Mouse (Mus musculus) hindbrain, embryonic 10.5 days (tissue): Measurements from ENCODE around the gene Akap3. TPM values are rescaled to one million over a fixed set of nuclear protein-coding genes. Genes with fewer than 3 reads are reported as not detected.

Experiments
- DNase-seq: peaks from one replicate; pipeline ENCODE4 v3.0.0-alpha.2; 2017; ENCODE audit warnings: low spot score
- H3K27ac ChIP-seq: fragments of 300-500 bp; sonication (generic); 2 replicates; pipeline ENCODE4 v1.5.1; 2016; ENCODE audit warnings: mild to moderate bottlenecking, moderate library complexity
- H3K27me3 ChIP-seq: fragments of 300-500 bp; sonication (generic); 2 replicates; pipeline ENCODE4 v1.6.1; 2016; ENCODE audit warnings: mild to moderate bottlenecking; ENCODE audit not compliant: poor library complexity, insufficient read depth, severe bottlenecking
- H3K36me3 ChIP-seq: fragments of 300-500 bp; sonication (generic); 2 replicates; pipeline ENCODE4 v1.6.1; 2016; ENCODE audit warnings: mild to moderate bottlenecking, moderate library complexity
- H3K4me1 ChIP-seq: fragments of 300-500 bp; sonication (generic); replicated peaks from 2 replicates; pipeline ENCODE4 v1.6.1; 2016; ENCODE audit warnings: mild to moderate bottlenecking
- H3K4me3 ChIP-seq: fragments of 300-500 bp; sonication (generic); 2 replicates; pipeline ENCODE4 v1.5.1; 2016; ENCODE audit warnings: mild to moderate bottlenecking, moderate library complexity
- H3K9me3 ChIP-seq: fragments of 300-500 bp; sonication (generic); 2 replicates; pipeline ENCODE4 v1.6.1; 2016; ENCODE audit warnings: mild to moderate bottlenecking, moderate library complexity
- WGBS: fragments of 180-500 bp; shearing (Covaris S2); methylation state at CpG from one replicate; pipeline ENCODE4 v1.1.7; 2016; 5-methylcytosine and 5-hydroxymethylcytosine counted together
- polyA plus RNA-seq: library from polyadenylated mRNA; unstranded; fragments of >200 nt; fragmentation: Nextera tagmentation; extraction: Ambion mirVana; gene quantifications from 2 replicates; pipeline ENCODE4 v1.2.1, GENCODE M21; 2016

The Akap3 gene
- polyA plus RNA-seq, result 0.24 TPM in 1 of 2 replicates, not detected in the other

GRCm38 (mm10) chr6:126852881-126853280 lies at the start of gene Akap3:
Gene Akap3 (plus strand): TSS chr6:126853098.
- no peak for DNase-seq
- Histone ChIP-seq H3K4me1 (peaks cover 10% of the 10 kb centered on the region), H3K27me3 (no peaks in the 10 kb centered on the region), H3K36me3 (no peaks in the 10 kb centered on the region), H3K27ac (no peak within 1 kb of the TSS), H3K4me3 (no peak within 1 kb of the TSS), H3K9me3 (no peaks in the 10 kb centered on the region)

GRCm38 (mm10) chr6:126806783-126807182 lies 46.1 kb upstream of the Akap3 start:
- Histone ChIP-seq H3K4me1 (peaks cover 5% of the 10 kb centered on the region; the same call in 1 of the 2 replicates), H3K4me3 (no peak overlapping the region), H3K27ac (no peak overlapping the region), H3K27me3 (no peaks in the 10 kb centered on the region; the same call in 1 of the 2 replicates), H3K9me3 (no peaks in the 10 kb centered on the region), H3K36me3 (no peaks in the 10 kb centered on the region)
- no peak for DNase-seq
- 81% methylated on average over 3 of the region's 3 CpGs for WGBS

- no peak overlapping the region for H3K27ac ChIP-seq
- no peak overlapping the region for H3K4me3 ChIP-seq
- WGBS, result 71% methylated on average over 4 of the region's 4 CpGs
- no peaks in the 10 kb centered on the region for H3K9me3 ChIP-seq
- peaks cover under 1% of the 10 kb centered on the region; the same call in 1 of the 2 replicates for H3K4me1 ChIP-seq
- no peaks in the 10 kb centered on the region for H3K27me3 ChIP-seq
- no peaks in the 10 kb centered on the region for H3K36me3 ChIP-seq
- no peak for DNase-seq
Measured at GRCm38 (mm10) chr6:126808134-126808533, 44.8 kb upstream of the Akap3 start.

GRCm38 (mm10) chr6:126808561-126808960 lies 44.3 kb upstream of the Akap3 start:
- Histone ChIP-seq H3K36me3 (no peaks in the 10 kb centered on the region), H3K27me3 (no peaks in the 10 kb centered on the region), H3K4me1 (no peaks in the 10 kb centered on the region), H3K4me3 (no peak overlapping the region), H3K9me3 (no peaks in the 10 kb centered on the region), H3K27ac (no peak overlapping the region)
- WGBS, result 88% methylated on average over 8 of the region's 8 CpGs
- no peak for DNase-seq

GRCm38 (mm10) chr6:126811481-126811880 lies 41.4 kb upstream of the Akap3 start:
- Histone ChIP-seq H3K27ac (no peak overlapping the region), H3K36me3 (no peaks in the 10 kb centered on the region), H3K4me3 (no peak overlapping the region), H3K4me1 (peaks cover 7% of the 10 kb centered on the region; the same call in 1 of the 2 replicates), H3K27me3 (no peaks in the 10 kb centered on the region), H3K9me3 (no peaks in the 10 kb centered on the region)
- WGBS, result 90% methylated on average over 4 of the region's 4 CpGs
- DNase-seq, result no peak

- DNase-seq, result no peak
- 68% methylated on average over 6 of the region's 6 CpGs for WGBS
Measured at GRCm38 (mm10) chr6:126815206-126815750, 37.6 kb upstream of the Akap3 start.

GRCm38 (mm10) chr6:126816338-126816737 lies 36.6 kb upstream of the Akap3 start:
- DNase-seq, result no peak
- Histone ChIP-seq H3K4me1 (peaks cover 7% of the 10 kb centered on the region; the same call in 1 of the 2 replicates), H3K27me3 (no peaks in the 10 kb centered on the region), H3K36me3 (peaks cover 24% of the 10 kb centered on the region), H3K9me3 (no peaks in the 10 kb centered on the region), H3K4me3 (no peak overlapping the region), H3K27ac (no peak overlapping the region; the same call in 1 of the 2 replicates)
- WGBS, result 94% methylated on average over 8 of the region's 8 CpGs

More at GRCm38 (mm10) chr6:126815206-126815750, 37.6 kb upstream of the Akap3 start:
- H3K4me1 ChIP-seq, result peaks cover 7% of the 10 kb centered on the region; the same call in 1 of the 2 replicates
- no peak overlapping the region for H3K4me3 ChIP-seq
- no peak overlapping the region for H3K27ac ChIP-seq
- no peaks in the 10 kb centered on the region for H3K9me3 ChIP-seq
- no peaks in the 10 kb centered on the region for H3K27me3 ChIP-seq
- H3K36me3 ChIP-seq, result peaks cover 13% of the 10 kb centered on the region

GRCm38 (mm10) chr6:126823087-126823486 lies 29.8 kb upstream of the Akap3 start:
- Histone ChIP-seq H3K4me1 (no peaks in the 10 kb centered on the region), H3K9me3 (no peaks in the 10 kb centered on the region), H3K36me3 (peaks cover 91% of the 10 kb centered on the region), H3K27me3 (no peaks in the 10 kb centered on the region), H3K27ac (no peak overlapping the region), H3K4me3 (no peak overlapping the region)
- 91% methylated on average over 3 of the region's 3 CpGs for WGBS
- no peak for DNase-seq

GRCm38 (mm10) chr6:126836628-126837027 lies 16.3 kb upstream of the Akap3 start:
- WGBS, result 90% methylated on average over 8 of the region's 8 CpGs
- no peak overlapping the region for H3K27ac ChIP-seq
- H3K27me3 ChIP-seq, result no peaks in the 10 kb centered on the region
- no peaks in the 10 kb centered on the region for H3K4me1 ChIP-seq
- DNase-seq, result no peak
- H3K36me3 ChIP-seq, result peaks cover 98% of the 10 kb centered on the region
- no peak overlapping the region for H3K4me3 ChIP-seq
- H3K9me3 ChIP-seq, result no peaks in the 10 kb centered on the region

- peak within 1 kb of the TSS; percentile 75 for H3K4me3 ChIP-seq
- 8% methylated on average over 46 of the region's 46 CpGs for WGBS
- peaks cover 16% of the 10 kb centered on the region for H3K4me1 ChIP-seq
- peaks cover 7% of the 10 kb centered on the region for H3K36me3 ChIP-seq
- peak within 1 kb of the TSS; percentile 87 for H3K27ac ChIP-seq
- H3K27me3 ChIP-seq, result no peaks in the 10 kb centered on the region
- no peaks in the 10 kb centered on the region for H3K9me3 ChIP-seq
- DNase-seq, result peak; percentile 94
Measured at GRCm38 (mm10) chr6:126848712-126849704, 3.9 kb upstream of the Akap3 start, which contains the start of gene Ndufa9. Gene Ndufa9 (minus strand): TSS chr6:126849136.

GRCm38 (mm10) chr6:126877118-126877517 lies 24.2 kb downstream of the Akap3 start:
- 87% methylated on average over 8 of the region's 8 CpGs for WGBS
- Histone ChIP-seq H3K4me1 (no peaks in the 10 kb centered on the region), H3K9me3 (no peaks in the 10 kb centered on the region), H3K36me3 (no peaks in the 10 kb centered on the region), H3K4me3 (no peak overlapping the region), H3K27me3 (no peaks in the 10 kb centered on the region), H3K27ac (no peak overlapping the region)
- DNase-seq, result no peak

- no peak overlapping the region for H3K4me3 ChIP-seq
Measured at GRCm38 (mm10) chr6:126907378-126907777, 54.5 kb downstream of the Akap3 start.

GRCm38 (mm10) chr6:126907876-126908275 lies 55.0 kb downstream of the Akap3 start:
- Histone ChIP-seq H3K27ac (no peak overlapping the region), H3K9me3 (no peaks in the 10 kb centered on the region), H3K4me3 (no peak overlapping the region), H3K4me1 (no peaks in the 10 kb centered on the region), H3K36me3 (no peaks in the 10 kb centered on the region), H3K27me3 (no peaks in the 10 kb centered on the region)
- 68% methylated on average over 3 of the region's 3 CpGs for WGBS
- no peak for DNase-seq

More at GRCm38 (mm10) chr6:126907378-126907777, 54.5 kb downstream of the Akap3 start:
- Histone ChIP-seq H3K9me3 (no peaks in the 10 kb centered on the region), H3K27me3 (no peaks in the 10 kb centered on the region), H3K4me1 (no peaks in the 10 kb centered on the region), H3K27ac (no peak overlapping the region), H3K36me3 (no peaks in the 10 kb centered on the region)
- DNase-seq, result no peak
- WGBS, result 73% methylated on average over 4 of the region's 5 CpGs
